Mouse (Mus musculus) 416B (cell line): Measurements from ENCODE around the gene Olig2.
"Not testable (repeated sequence)": the region's sequence is repeated elsewhere in the genome, so short reads cannot be mapped to it uniquely, and the experiment has no call there.

Experiments used
- DNase-seq: peaks from one replicate; pipeline ENCODE4 v3.0.0; 2011; ENCODE audit warnings: low read depth

The Olig2 gene

DNA sequence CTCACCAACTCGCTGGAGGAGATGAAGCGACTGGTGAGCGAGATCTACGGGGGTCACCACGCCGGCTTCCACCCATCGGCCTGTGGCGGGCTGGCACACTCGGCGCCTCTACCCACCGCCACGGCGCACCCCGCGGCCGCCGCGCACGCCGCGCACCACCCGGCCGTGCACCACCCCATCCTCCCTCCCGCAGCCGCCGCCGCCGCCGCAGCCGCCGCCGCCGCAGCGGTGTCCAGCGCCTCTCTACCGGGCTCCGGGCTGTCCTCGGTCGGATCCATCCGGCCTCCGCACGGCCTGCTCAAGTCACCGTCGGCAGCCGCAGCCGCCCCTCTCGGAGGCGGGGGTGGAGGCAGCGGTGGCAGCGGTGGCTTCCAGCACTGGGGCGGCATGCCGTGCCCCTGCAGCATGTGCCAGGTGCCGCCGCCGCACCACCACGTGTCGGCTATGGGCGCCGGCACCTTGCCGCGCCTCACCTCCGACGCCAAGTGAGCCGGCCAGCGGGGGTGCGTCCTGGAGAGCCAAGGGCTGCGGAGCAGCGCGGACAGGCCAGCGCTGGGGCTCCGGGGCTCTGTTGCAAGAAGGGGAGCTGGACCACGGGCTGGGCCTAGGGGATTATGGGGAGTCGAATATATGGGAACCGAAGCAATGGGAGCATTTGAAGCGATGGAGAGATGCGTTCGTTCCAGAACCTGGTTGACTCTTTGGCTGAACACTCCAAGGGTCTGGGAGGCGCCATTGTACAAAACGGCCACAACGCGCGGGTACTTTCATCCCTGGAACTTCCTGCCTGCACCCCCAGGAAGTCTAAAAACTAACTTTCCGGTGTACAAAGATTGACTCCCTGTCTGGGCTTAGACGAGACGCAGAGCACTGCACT lies 1.9 kb downstream of the Olig2 start:
- no peak for DNase-seq

DNA sequence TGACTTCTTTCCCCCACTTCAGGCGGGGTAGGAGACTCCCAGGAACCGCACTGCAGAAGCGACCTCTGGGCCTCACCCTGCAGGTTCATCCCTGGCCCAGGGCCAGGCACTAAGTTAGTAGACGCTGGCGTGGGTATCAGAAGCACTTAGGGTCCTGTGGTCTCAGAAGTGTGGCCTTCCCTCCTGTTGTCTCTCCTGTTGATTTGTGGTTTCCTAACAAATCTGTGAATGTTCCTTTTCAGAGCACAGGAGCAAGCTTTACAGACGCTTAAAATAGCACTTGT lies 2.4 kb downstream of the Olig2 start:
- no peak for DNase-seq

DNA sequence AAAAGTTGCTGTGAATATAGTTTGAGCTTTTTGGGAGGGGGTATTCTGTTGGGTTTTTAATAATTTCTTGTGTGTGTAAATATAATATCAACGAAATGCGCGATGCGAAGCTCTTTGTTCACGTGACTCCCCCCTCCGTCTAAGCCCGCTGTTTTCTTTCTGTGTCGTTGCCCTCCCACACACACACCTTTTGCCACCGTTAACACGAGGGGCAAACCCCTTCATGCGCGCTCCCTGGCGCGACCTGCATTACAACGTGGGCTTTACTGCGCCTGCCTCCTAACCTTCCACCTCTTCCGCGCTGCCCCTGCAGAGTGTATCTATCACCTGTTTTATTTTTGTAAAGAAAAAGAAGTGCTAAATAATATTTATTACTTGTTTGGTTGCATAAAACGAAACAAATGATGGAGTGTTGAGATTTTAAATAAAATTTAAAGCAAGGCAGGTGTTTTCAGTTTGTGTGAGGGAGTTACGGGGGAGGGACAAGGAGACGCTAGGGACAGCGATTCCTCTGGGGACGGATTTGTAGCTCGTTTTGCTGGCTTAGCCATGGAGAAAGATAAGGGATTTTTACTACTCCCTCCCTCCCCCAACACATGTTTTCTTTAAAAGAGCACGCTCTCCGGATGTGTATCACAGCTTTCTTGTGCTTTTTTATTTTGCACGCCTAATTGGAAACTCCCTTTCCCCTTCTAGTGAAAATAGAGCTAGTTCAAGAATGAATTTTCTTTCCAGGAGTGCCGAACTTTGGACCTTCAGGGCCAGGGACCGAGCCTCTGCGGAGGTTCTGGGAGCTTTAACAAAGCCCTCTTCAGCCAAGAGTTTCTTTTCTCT lies 3.2 kb downstream of the Olig2 start:
- DNase-seq: no peak

DNA sequence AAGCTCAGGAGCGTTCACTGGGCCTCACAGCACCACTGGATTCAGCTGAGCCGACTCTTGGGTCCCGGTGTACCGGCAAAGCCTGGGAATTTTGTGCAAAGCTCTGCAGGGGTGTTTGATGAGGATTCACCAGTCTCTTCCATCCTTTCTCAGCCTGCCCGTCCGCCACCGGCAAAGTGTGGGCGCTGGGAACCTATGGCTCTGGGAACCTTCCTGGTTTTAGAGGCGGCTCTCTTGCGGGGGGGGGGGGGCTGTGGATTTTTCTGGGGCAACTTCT lies 3.8 kb downstream of the Olig2 start:
- DNase-seq: no peak

- no peak for DNase-seq
These were observed 4.4 kb downstream of the Olig2 start for GRCm38 (mm10) chr16:91229643-91230042.

DNA sequence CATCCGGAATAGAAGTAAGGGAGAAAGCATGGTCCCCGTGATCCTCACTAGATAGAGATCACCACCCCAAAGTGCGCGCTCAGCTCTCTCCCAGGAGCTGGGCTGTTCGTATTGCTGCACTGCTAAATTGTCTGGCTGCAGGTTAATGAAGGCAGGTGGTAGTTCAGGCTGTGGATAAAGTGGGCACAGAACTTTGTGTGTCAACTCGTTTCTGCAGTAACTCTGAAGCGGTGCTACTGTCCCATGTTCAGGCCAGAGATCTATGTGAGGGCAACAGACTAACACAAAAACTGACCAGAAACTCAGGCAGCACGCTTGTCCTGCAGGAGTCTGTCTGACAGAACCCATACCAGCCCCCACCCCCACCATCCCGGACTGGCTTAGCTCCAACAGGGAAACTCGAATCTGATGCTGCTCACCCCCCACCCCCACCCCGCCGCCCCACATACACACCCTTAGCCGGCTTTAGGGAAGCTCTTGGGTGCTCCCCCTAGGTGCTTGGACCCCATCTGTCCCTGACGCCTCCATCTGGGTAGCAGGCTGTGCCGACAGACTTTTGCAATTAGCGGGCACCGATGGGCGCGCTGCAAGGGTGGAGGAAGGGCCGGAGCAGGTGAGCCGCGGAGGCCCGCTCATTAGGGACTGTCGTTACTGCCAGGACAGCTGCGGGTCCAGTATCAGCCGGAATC lies 6.7 kb downstream of the Olig2 start:
- no peak for DNase-seq

- no peak for DNase-seq
These were observed 7.4 kb downstream of the Olig2 start for GRCm38 (mm10) chr16:91232470-91233240.

GRCm38 (mm10) chr16:91233241-91233944 lies 8.1 kb downstream of the Olig2 start:
- peak; percentile 8 for DNase-seq

DNA sequence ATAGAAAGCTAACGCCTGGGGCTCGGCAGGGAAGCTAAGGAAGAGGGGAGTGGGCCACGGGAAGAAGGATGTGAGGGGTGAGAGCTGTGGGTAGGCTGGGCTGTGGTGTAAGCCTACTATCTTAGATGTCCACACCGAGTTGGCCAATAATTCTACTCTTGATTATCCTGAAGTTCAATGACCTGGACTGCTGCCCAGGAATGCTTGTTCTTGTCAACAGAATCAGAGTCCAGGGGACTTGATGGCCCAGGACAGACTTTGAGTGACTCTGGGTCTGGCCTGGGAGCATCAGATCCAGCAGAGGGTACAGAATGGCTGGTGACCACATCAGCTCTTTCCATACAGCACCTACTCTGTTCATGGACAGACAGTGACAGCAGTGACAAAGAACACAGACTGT lies 13.8 kb downstream of the Olig2 start:
- DNase-seq: no peak

DNA sequence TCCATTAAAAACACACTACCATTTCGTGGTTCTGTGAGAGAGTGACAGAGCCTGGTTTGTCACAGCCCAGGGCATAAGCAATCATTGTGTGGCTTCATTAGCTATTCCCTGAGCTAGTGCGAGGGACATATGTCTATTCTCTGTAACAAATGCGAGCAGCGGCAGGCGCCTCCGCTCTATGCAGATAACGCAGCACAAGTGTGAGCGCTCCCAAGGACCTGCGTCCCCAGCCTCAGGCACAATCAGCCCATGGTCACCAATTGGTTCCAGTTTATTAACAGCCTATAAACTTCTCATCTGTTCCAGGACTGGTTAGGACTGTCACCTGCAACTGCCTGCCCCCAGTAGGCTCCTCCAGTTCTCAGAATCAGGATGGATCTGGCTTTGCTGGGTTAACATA lies 21.0 kb downstream of the Olig2 start:
- no peak for DNase-seq

DNA sequence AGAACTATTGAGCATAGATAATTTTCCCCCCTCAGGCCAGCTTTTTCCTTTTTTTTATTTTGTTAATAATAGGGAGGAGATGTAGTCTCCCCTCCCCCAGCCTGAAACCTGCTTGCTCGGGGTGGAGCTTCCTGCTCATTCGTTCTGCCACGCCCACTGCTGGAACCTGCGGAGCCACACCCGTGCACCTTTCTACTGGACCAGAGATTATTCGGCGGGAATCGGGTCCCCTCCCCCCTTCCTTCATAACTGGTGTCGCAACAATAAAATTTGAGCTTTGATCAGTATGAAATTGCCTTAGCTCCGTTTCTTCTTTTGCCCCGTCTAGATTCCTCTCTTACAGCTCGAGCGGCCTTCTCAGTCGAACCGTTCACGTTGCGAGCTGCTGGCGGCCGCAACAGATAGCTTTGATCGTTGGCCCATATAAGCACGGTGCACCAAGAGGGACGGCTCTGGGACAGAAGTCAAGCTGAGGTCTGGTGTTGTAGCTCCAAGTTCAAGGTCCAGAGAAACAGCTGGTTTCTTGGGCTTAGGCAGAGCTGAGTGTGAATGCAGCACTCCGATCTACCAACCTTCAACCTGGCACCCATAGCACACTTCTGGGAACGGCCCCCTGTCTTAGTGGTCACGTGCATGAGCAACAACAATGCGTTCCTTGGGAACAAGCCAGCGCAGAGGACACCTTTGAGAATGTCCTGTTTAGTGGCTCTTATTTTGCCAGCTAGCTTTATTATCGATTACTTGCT lies 30.3 kb downstream of the Olig2 start:
- DNase-seq: not testable (repeated sequence)

DNA sequence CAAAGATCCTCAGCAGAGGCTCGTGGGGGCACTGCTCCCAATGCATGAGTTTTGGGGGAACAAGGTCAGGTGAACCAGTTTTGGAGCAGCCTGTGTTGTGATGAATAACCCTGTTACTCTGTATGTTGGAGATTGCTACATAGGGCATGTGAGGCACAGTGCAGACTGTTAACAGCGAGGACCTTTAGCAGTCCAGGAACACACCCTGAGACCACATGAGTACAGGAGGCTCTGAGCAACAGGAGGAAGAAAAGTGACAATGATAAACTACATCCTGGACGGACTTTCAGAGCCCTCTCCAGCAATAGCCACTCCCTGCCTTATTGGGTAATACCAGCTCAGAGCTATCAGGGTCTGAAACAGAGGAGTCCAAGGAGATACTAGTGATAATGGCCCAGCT lies 33.7 kb downstream of the Olig2 start:
- no peak for DNase-seq

- no peak for DNase-seq
These were observed 35.6 kb downstream of the Olig2 start for GRCm38 (mm10) chr16:91260861-91261260.

DNA sequence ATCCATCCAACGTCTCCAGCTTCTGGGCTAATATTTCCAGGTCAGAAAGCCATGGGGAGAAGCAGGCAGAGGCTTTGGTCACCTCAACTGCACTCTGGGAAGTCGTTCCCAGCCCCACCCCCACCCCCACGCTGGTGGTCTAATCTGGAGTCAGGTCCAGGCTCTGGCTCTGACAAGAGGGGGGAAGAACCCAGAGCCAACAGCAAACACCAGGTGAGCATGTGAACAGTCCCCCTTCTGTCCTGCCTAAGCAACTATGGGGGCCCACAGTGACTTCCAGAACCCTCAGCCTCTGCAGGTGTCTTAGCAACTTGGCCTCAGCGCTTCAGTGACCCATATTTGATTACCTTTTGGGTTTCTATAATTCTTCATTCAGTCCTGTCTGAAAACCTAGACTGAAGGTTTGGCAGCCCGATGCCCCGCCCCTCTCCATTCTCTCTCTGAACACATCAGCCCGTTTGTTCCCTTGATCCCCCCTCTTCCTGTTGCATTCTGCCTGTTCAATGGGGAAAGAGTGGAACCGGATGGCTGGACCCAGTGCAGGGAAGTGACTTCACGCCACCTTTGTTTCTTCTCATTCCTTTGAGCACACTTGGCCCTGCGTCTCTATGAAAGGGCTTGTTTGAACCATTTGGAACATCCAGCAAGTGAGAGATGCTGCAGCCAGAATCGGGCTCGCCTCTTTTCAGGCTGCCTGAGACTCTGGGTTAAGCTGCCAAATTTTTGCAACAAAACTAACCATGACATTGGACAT lies 37.4 kb downstream of the Olig2 start:
- no peak for DNase-seq

DNA sequence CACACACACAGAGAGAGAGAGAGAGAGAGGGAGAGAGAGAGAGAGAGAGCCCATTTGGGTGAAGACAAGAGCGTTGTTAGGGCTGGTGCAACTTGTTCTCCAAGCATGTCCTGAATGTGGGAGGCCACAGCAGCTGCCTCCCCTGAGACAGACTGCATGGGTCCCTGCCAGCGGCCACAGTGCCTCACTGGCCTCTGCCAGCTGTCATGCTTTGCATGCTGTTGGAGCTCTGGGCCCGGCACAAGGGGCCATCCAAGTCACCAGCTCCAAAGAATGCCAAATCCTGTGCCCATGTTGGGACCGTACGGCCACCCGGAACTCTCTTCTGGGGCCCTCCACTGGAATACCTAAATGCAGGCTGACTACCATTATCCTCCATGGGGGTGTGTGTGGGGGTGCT lies 40.7 kb downstream of the Olig2 start:
- no peak for DNase-seq

- no peak for DNase-seq
These were observed 43.6 kb downstream of the Olig2 start for GRCm38 (mm10) chr16:91268724-91269452.

- no peak for DNase-seq
These were observed 44.4 kb downstream of the Olig2 start, which contains the start of gene Olig1 for GRCm38 (mm10) chr16:91269468-91270211. Gene Olig1, plus strand, starts transcription at chr16:91269772.

- DNase-seq: no peak
These were observed 45.1 kb downstream of the Olig2 start for GRCm38 (mm10) chr16:91270212-91270971.
